Mouse (Mus musculus): ENCODE data around the gene Trim58.

Trim58 gene

GRCm38 (mm10) chr11:58643350-58643749 is 3.1 kb downstream of the Trim58 start:
- peak; percentile 84 to 92 for DNase-seq (ENCODE audit: low spot score in 2 of 2)

GRCm38 (mm10) chr11:58655151-58655550 is 14.9 kb downstream of the Trim58 start:
- DNase-seq (ENCODE audit: low spot score in 2 of 2), result no peak

DNA sequence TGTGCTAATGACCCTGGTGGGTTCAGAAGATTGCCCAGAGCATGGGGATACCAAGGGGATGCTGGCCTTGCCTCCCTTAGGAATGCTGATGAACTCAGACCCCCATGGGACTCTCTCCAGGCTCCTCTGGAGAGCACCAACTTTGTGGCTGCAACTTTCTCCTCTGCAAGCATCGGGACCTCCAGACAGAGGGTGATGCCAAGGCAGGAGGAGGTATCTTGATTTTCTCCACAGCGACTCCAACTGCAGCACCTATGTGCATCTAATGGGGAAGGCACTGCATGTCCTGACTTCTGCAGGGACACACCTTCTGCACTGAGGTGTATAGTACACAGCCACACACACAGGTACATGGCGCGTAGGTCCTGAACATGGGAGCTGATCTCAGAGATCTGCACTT is 18.3 kb downstream of the Trim58 start, which contains the start of gene Olfr322:
Gene Olfr322 (plus strand): TSS at position 187 of the 400 bp plus-strand sequence.
- DNase-seq (ENCODE audit: low spot score in 2 of 2), result no peak

DNA sequence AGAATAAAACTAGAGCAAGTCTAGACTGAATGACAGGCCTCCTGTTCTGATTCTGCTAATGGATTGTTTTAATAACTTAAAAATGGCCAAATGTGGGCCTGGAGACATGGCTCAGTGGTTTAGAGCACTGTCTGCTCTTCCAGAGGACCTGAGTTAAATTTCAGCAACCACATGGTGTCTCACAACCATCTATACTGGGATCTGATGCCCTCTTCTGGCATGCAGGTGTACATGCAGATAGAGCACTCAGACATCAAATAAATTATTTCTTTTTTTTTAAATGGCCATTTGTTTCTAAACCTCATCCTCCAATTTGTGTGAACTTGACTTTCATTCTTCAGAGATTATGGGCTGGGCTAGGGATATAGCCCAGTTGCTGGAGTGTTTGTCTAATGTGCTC is 29.0 kb downstream of the Trim58 start:
- no peak for DNase-seq (ENCODE audit: low spot score in 2 of 2)

GRCm38 (mm10) chr11:58671825-58672224 is 31.6 kb downstream of the Trim58 start:
- DNase-seq (ENCODE audit: low spot score in 2 of 2), result no peak

GRCm38 (mm10) chr11:58680799-58681198 is 40.5 kb downstream of the Trim58 start, which contains the start of gene Olfr320:
Gene Olfr320 (plus strand): TSS chr11:58681099.
- DNase-seq (ENCODE audit: low spot score in 2 of 2), result no peak

DNA sequence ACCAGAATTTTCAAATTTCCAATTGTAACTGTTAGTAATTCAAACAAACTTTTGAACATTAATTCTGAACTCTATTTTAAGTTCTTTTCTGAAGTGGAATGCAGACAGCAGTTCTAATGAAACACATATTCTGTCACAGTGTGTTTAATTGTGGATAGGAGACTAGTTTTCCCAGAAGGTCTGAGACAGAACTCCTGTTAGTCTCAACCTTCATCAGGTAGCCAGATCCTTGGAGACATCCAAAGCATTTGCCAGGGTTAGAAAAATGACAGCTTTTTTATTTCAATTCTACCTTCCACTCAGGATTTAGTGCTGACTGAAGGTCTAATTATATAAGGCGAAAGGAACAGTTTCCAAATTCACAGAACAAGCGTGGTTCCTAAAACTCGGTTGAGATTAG is 58.6 kb downstream of the Trim58 start, which contains the start of gene Olfr319:
Gene Olfr319 (plus strand): TSS at position 301 of the 400 bp plus-strand sequence.
- DNase-seq (ENCODE audit: low spot score in 2 of 2), result no peak
